ENCODE assay signal across 29 mouse cellular contexts in the genomic region with DNA sequence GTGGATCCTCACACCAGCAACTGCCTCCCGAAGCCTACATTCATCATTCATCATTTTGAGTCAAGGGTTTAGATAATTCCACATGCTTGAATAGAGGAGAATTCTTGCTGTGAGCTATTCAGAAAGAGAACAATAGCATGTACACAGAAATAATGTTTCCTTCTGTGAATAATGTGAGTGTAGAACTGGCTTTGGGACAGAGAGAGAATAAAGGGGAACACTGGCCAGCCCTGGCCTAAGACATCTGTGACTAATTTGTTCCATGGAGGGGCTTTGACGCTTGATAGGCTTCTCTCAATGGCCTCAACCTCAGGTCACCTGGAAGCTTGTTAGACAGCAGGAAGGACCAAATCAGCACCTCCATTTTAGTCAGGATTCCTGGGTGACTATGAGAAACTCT.
DNase-seq lines count a peak whose midpoint lies in the region; ATAC-seq and TF ChIP-seq lines count a peak whose summit lies in the region.
"Had no signal": no experiment of that assay in that cellular context is flagged by ENCODE, and none has a peak within 500 bp of the region (broad histone marks: within the 10 kb centered on the region; RNA-seq: fewer than 3 reads in every experiment).

No protein-coding gene starts in this region.

- no peak for TF ChIP-seq POLR2A in brain, embryonic 14.5 days (IDR thresholded peaks at IDR 0.05; ENCODE audit: borderline replicate concordance, extremely low read depth, insufficient read depth, insufficient read length, poor library complexity, severe bottlenecking)

- no peak overlapping the region for H3K4me3 ChIP-seq in forebrain, embryonic 12.5 days (replicated peaks)
- no peak overlapping the region for H3K4me3 ChIP-seq in forebrain, embryonic 16.5 days (replicated peaks; ENCODE audit: low read length)
- no peak overlapping the region for H3K4me3 ChIP-seq in midbrain, embryonic 11.5 days (ENCODE audit: low read depth, low read length)
- H3K4me3 ChIP-seq in midbrain, embryonic 10.5 days = no peak overlapping the region
- H3K4me3 ChIP-seq: embryonic facial prominence, embryonic 13.5 days; forebrain, embryonic 10.5 days; heart, embryonic 12.5 days; limb, embryonic 10.5 days; limb, embryonic 15.5 days; liver, embryonic 13.5 days had no signal

- WGBS in forebrain, embryonic 12.5 days = 9% methylated on average over 2 of the region's 2 CpGs
- WGBS in forebrain, embryonic 16.5 days = 5% methylated on average over 2 of the region's 2 CpGs
- WGBS in midbrain, embryonic 11.5 days = 21% methylated on average over 2 of the region's 2 CpGs
- WGBS in midbrain, embryonic 10.5 days = 46% methylated on average over 2 of the region's 2 CpGs

- H3K9ac ChIP-seq in forebrain, embryonic 12.5 days = no peak overlapping the region
- no peak overlapping the region for H3K9ac ChIP-seq in forebrain, embryonic 16.5 days (replicated peaks; ENCODE audit: low read depth, low read length)
- H3K9ac ChIP-seq in midbrain, embryonic 11.5 days (ENCODE audit: low read length) = no peak overlapping the region
- H3K9ac ChIP-seq: embryonic facial prominence, embryonic 13.5 days; heart, embryonic 12.5 days; limb, embryonic 15.5 days; liver, embryonic 13.5 days had no signal

- peak overlapping the region; percentile 4; the same call in 1 of the 2 replicates for H3K27ac ChIP-seq in forebrain, embryonic 12.5 days
- H3K27ac ChIP-seq in forebrain, embryonic 16.5 days (ENCODE audit: low read length) = no peak overlapping the region
- H3K27ac ChIP-seq in midbrain, embryonic 11.5 days (ENCODE audit: low read depth, low read length) = no peak overlapping the region
- no peak overlapping the region for H3K27ac ChIP-seq in midbrain, embryonic 10.5 days (replicated peaks)
- H3K27ac ChIP-seq: embryonic facial prominence, embryonic 13.5 days; forebrain, embryonic 10.5 days; kidney, postnatal 0 days; limb, embryonic 10.5 days; limb, embryonic 15.5 days; liver, embryonic 13.5 days; stomach, postnatal 0 days had no signal

- H3K9me3 ChIP-seq in forebrain, embryonic 12.5 days = no peaks in the 10 kb centered on the region
- no peaks in the 10 kb centered on the region for H3K9me3 ChIP-seq in forebrain, embryonic 16.5 days (ENCODE audit: control insufficient read depth, low read length)
- H3K9me3 ChIP-seq in midbrain, embryonic 11.5 days (ENCODE audit: control insufficient read depth, low read length) = no peaks in the 10 kb centered on the region
- H3K9me3 ChIP-seq in midbrain, embryonic 10.5 days (replicated peaks) = no peaks in the 10 kb centered on the region
- H3K9me3 ChIP-seq: embryonic facial prominence, embryonic 13.5 days; forebrain, embryonic 10.5 days; heart, embryonic 12.5 days; limb, embryonic 10.5 days; limb, embryonic 15.5 days; liver, embryonic 13.5 days had no signal

- no peaks in the 10 kb centered on the region for H3K27me3 ChIP-seq in forebrain, embryonic 12.5 days
- no peaks in the 10 kb centered on the region for H3K27me3 ChIP-seq in forebrain, embryonic 16.5 days (replicated peaks; ENCODE audit: control insufficient read depth, insufficient read depth, low read length)
- H3K27me3 ChIP-seq in midbrain, embryonic 11.5 days (ENCODE audit: control insufficient read depth, insufficient read depth, low read length) = 0 out of 2 replicates have a peak, but pooled peaks cover 3% of the 10 kb centered on the region
- peaks cover 25% of the 10 kb centered on the region for H3K27me3 ChIP-seq in midbrain, embryonic 10.5 days (ENCODE audit: low read depth, poor library complexity, severe bottlenecking)
- H3K27me3 ChIP-seq: embryonic facial prominence, embryonic 13.5 days; heart, embryonic 12.5 days; limb, embryonic 15.5 days; liver, embryonic 13.5 days had no signal

- H3K4me2 ChIP-seq in forebrain, embryonic 12.5 days = no peak overlapping the region
- H3K4me2 ChIP-seq in forebrain, embryonic 16.5 days (ENCODE audit: low read length) = no peak overlapping the region
- H3K4me2 ChIP-seq in midbrain, embryonic 11.5 days = no peak overlapping the region
- H3K4me2 ChIP-seq: embryonic facial prominence, embryonic 13.5 days; heart, embryonic 12.5 days; limb, embryonic 15.5 days; liver, embryonic 13.5 days had no signal

- peaks cover 20% of the 10 kb centered on the region for H3K36me3 ChIP-seq in forebrain, embryonic 12.5 days (replicated peaks)
- H3K36me3 ChIP-seq in forebrain, embryonic 16.5 days (ENCODE audit: control insufficient read depth, insufficient read depth) = no peaks in the 10 kb centered on the region
- no peaks in the 10 kb centered on the region for H3K36me3 ChIP-seq in midbrain, embryonic 11.5 days (ENCODE audit: control insufficient read depth, insufficient read depth, low read length)
- peaks cover 22% of the 10 kb centered on the region for H3K36me3 ChIP-seq in midbrain, embryonic 10.5 days
- H3K36me3 ChIP-seq: embryonic facial prominence, embryonic 13.5 days; heart, embryonic 12.5 days; limb, embryonic 10.5 days; limb, embryonic 15.5 days; liver, embryonic 13.5 days had no signal

- DNase-seq in midbrain, embryonic 11.5 days (ENCODE audit: low spot score, missing footprints) = no peak
- no peak for DNase-seq in midbrain, embryonic 10.5 days (ENCODE audit: low spot score)
- peak; percentile 63 for DNase-seq in brain, embryonic 14.5 days (ENCODE audit: low read depth)
- no peak for DNase-seq in neural tube, embryonic 10.5 days (ENCODE audit: extremely low spot score, low spot score)
- DNase-seq in gastrocnemius, postnatal 4 days (ENCODE audit: low spot score in 2 of 2) = no peak
- DNase-seq: adrenal gland, postnatal 25 days; cerebellum, adult 2 months; cerebellum, postnatal 14 days; gastrocnemius, postnatal 14 days; heart, adult 18-20 months; kidney, adult 8-10 months; kidney, postnatal 4 days; layer of hippocampus, postnatal 36 days; liver, embryonic 13.5 days; lung, adult 18-20 months; lung, postnatal 14 days; right cerebral cortex, postnatal 4 days; thymus, adult 18-20 months; thymus, postnatal 25 days had no signal

- H3K4me1 ChIP-seq in forebrain, embryonic 12.5 days = peaks cover 48% of the 10 kb centered on the region
- H3K4me1 ChIP-seq in forebrain, embryonic 16.5 days (replicated peaks; ENCODE audit: control insufficient read depth, insufficient read depth, low read length) = peaks cover 43% of the 10 kb centered on the region
- peaks cover 18% of the 10 kb centered on the region for H3K4me1 ChIP-seq in midbrain, embryonic 11.5 days (ENCODE audit: control insufficient read depth, insufficient read depth, low read length)
- H3K4me1 ChIP-seq in midbrain, embryonic 10.5 days = peaks cover 40% of the 10 kb centered on the region
- H3K4me1 ChIP-seq: heart, embryonic 12.5 days; limb, embryonic 15.5 days; liver, embryonic 13.5 days had no signal

- no peak for TF ChIP-seq CTCF in brain, embryonic 14.5 days (IDR thresholded peaks at IDR 0.05; ENCODE audit: borderline replicate concordance, extremely low read depth, insufficient read depth, insufficient read length)

- no peak for ATAC-seq in forebrain, embryonic 12.5 days (ENCODE audit: low FRiP score)
- no peak for ATAC-seq in forebrain, embryonic 16.5 days
- ATAC-seq in midbrain, embryonic 11.5 days (ENCODE audit: low FRiP score) = peak; percentile 40; the same call in 1 of the 2 replicates
- ATAC-seq: intestine, embryonic 16.5 days had no signal
